Mouse (Mus musculus): Measurements from ENCODE around the gene Olfr1110.
"Not testable (repeated sequence)": the region's sequence is repeated elsewhere in the genome, so short reads cannot be mapped to it uniquely, and the experiment has no call there.

The Olfr1110 gene

GRCm38 (mm10) chr2:87140200-87140599, at the start of gene Olfr1110:
Olfr1110 (minus strand) TSS chr2:87140300.
- ChIA-PET CTCF (no interaction called here), POLR2A (no interaction called here)

DNA sequence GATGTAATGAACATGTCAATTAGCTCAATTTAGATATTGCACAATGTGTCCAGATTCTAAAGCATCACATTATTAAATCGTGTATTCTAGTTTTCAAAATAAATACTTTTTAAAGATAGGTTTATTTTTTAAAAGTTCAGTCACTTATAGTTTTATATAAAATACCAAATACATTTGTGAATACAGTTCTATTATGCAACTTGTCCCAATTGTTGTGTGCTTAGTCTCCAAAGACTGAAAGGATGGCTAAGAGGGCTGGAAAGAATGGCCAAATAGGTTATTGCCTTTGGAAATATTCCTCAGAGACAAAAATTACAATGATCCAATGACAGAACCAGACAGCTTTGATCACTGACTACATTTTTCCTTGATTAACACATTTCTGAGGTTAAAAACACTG, 47.4 kb upstream of the Olfr1110 start, which contains the start of gene Olfr1112:
TSS of gene Olfr1112 (plus strand) at position 301 of the 400 bp plus-strand sequence.
- ChIA-PET CTCF (no interaction called here), POLR2A (no interaction called here)

DNA sequence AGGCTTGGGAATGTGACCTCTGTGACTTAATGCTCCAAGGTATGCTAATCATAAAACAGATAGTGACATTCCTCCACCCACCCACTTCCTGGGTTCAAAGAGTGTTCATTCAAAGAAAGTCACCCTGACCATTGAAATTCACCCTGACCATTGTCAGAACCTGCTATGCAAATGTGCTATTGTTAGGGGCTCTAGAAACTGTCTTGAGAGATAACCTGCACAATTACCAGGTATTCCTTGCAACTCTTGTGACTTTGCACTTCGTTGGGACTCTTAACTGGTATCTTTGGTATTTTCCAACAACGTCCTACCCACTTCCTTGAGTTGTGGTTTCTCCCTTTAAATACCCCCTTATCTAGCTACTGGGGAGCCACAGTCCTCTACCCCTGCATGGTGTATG, 27.6 kb upstream of the Olfr1110 start:
- CTCF ChIA-PET: not testable (repeated sequence)

GRCm38 (mm10) chr2:87152524-87152923, 12.4 kb upstream of the Olfr1110 start, which contains the start of gene Olfr1111:
Olfr1111 (minus strand) TSS chr2:87152624.
- ChIA-PET POLR2A (no interaction called here), CTCF (no interaction called here)

More for the DNA sequence above, 27.6 kb upstream of the Olfr1110 start:
- POLR2A ChIA-PET: not testable (repeated sequence)

- CTCF ChIA-PET: no interaction called here
- POLR2A ChIA-PET: no interaction called here
These were observed 25.6 kb downstream of the Olfr1110 start, which contains the start of gene Olfr259 for GRCm38 (mm10) chr2:87114467-87114866. Olfr259 (minus strand) TSS chr2:87114567.

DNA sequence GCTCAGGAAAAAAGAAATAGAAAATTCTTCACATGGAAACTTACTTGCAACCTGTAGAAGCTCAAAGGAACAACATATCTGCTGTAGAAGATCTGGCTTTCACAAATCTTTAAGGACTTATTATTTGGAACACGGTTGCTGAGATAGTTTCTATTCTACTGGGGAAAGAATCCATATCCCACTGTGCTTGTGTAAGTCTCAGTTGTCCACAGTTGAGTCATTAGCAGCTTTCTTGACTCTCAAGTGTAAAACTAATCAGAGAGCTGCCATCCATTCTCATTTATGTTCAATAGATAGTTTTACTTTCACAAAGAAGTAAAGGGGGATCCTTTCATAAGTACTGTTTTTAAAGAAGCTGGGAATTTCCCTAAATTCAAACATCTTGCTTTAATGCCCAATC, 44.2 kb downstream of the Olfr1110 start, which contains the start of gene Olfr1109:
TSS of gene Olfr1109 (minus strand) at position 101 of the 400 bp plus-strand sequence.
- POLR2A ChIA-PET: no interaction called here
- CTCF ChIA-PET: no interaction called here
